Mouse (Mus musculus): ENCODE data around the gene Unc13b.

GRCm38 (mm10) chr4:43182474-43183168 is 123.9 kb downstream of the Unc13b start:
- no peak for TF ChIP-seq CTCF (IDR thresholded peaks at IDR 0.05; ENCODE audit: low read depth, low read length)
- TF ChIP-seq POLR2A (IDR thresholded peaks at IDR 0.05; ENCODE audit: borderline replicate concordance, low read depth, low read length): no peak
